Mouse (Mus musculus): ENCODE data around the gene Dnah2. TPM values are rescaled to one million over a fixed set of nuclear protein-coding genes. Genes with fewer than 3 reads are reported as not detected.

Gene Dnah2
- polyA plus RNA-seq, 1 experiment from 2014 or later, result 2.7 TPM

DNA sequence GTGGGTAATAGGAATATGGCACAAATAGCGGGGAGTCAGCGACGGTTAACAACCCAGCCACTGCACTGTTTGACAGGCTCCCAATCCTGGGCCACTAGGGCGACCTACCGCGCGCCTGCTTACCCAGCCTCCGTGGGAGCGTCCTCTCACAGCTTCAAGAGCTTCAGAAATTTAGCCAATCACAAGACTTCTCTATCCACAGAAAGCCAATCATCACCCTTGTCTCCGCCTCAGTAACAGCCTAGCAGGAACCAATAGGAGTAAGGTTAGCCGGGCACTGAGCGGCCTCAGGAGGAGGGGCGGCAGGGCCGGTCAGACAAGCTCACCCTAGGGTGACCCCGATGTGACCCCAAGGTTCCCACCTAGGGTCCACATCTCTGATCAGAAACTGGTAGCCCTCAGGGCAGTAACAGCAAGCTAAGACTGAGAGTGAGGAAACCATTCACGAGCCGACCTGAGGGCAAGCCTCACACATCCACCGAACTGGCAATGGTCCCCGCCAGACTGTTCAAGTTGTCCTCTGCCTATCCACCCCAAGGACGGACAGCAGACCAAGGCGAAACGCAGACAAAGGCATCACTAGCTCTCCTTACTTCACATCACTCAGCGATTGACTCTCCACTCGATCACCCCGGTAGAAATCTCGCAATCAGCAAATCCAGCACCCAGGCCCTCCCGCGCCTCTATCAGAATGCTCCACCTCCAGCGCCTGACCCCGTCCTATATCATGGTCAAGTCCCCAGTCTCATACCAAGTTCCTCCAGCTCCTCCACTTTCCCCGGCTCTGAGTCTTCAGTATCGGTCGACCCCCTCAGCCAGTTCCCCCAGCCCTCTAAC lies 140.2 kb downstream of the Dnah2 start:
- no peaks in the 10 kb centered on the region for H3K9me3 ChIP-seq (replicated peaks; ENCODE audit: control insufficient read depth, low read length)
- peaks cover 63% of the 10 kb centered on the region for H3K36me3 ChIP-seq (ENCODE audit: control insufficient read depth, insufficient read depth, low read length)
- no peaks in the 10 kb centered on the region for H3K27me3 ChIP-seq (replicated peaks; ENCODE audit: control insufficient read depth, insufficient read depth, low read length)
- peak; percentile 96 for DNase-seq (ENCODE audit: low spot score)
- H3K4me2 ChIP-seq (ENCODE audit: low read length), result peak overlapping the region; percentile 99
- peak; percentile 71 for ATAC-seq
- peaks cover 26% of the 10 kb centered on the region for H3K4me1 ChIP-seq (ENCODE audit: control insufficient read depth, insufficient read depth, low read length)
- peak overlapping the region; percentile 92 for H3K9ac ChIP-seq (ENCODE audit: low read length)
- H3K4me3 ChIP-seq (ENCODE audit: low read depth, low read length), result peak overlapping the region; percentile 77
- WGBS, result under 1% methylated on average over 33 of the region's 33 CpGs
- peak overlapping the region; percentile 99 for H3K27ac ChIP-seq (ENCODE audit: low read depth, low read length)

DNA sequence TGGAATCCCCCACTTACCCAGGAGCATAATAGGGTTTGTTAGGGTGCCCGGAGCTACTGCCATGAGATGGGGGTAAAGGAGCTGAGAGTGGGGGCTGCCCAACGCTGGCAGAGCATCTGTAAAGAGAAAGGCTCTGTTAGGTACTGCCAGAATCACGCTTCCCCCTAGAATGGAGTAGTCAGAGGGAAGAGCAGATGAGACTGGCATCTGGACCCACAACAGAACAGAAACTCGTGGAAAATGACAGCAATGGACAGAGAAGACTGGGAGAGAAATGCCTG lies 141.2 kb downstream of the Dnah2 start:
- Histone ChIP-seq H3K9ac (ENCODE audit: low read length) (no peak overlapping the region), H3K4me3 (ENCODE audit: low read depth, low read length) (no peak overlapping the region), H3K36me3 (ENCODE audit: control insufficient read depth, insufficient read depth, low read length) (peaks cover 66% of the 10 kb centered on the region), H3K4me2 (ENCODE audit: low read length) (peak overlapping the region; percentile 99), H3K27ac (ENCODE audit: low read depth, low read length) (no peak overlapping the region), H3K27me3 (replicated peaks; ENCODE audit: control insufficient read depth, insufficient read depth, low read length) (no peaks in the 10 kb centered on the region), H3K4me1 (ENCODE audit: control insufficient read depth, insufficient read depth, low read length) (peaks cover 15% of the 10 kb centered on the region), H3K9me3 (replicated peaks; ENCODE audit: control insufficient read depth, low read length) (no peaks in the 10 kb centered on the region)
- DNase-seq (ENCODE audit: low spot score), result no peak
- ATAC-seq, result no peak
- 89% methylated on average over 4 of the region's 4 CpGs for WGBS

DNA sequence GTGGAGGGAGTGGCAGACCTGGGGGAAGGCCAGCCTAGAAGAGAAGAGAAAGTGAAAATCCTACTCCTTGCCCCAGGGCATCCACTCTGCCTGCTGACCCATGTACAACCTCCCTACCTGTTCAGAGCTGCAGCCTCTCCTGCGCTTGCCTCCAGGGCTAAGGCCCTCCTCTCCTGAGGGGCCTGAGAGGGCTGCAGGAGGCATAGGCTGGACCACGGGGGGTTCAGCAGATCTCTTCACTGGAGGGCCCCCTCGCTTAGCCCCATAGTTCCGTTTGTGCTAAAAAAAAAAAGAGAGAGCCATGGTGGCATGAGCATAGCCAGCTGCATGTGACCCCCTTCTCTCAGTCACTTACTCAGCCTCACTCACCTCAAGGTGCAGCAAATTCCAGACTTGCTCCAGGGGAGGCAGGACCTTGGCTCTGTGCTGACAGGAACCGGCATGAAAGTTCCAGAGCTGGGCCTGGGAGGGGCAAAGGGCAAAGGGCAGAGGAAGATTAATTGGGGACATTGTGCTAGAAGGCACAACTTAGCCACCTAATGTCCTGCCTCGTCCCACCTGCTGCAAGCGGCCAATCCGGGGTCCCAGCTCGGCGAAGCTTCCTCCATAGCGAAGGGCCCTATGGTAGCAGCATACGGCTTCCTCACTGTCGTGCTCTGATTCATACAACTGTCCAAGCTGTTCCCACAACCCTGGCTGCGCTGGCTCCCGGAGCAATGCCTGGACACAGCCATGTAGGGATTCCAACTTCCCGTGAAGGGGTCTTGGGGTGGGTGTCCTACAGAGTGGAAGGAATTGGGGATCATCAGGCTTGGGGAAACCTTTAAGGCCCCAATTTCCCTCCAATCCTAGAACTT lies 141.8 kb downstream of the Dnah2 start:
- Histone ChIP-seq H3K4me1 (ENCODE audit: control insufficient read depth, insufficient read depth, low read length) (peaks cover 9% of the 10 kb centered on the region), H3K9ac (ENCODE audit: low read length) (no peak overlapping the region), H3K4me2 (ENCODE audit: low read length) (no peak overlapping the region), H3K36me3 (ENCODE audit: control insufficient read depth, insufficient read depth, low read length) (peaks cover 66% of the 10 kb centered on the region), H3K4me3 (ENCODE audit: low read depth, low read length) (no peak overlapping the region), H3K27me3 (replicated peaks; ENCODE audit: control insufficient read depth, insufficient read depth, low read length) (no peaks in the 10 kb centered on the region), H3K27ac (ENCODE audit: low read depth, low read length) (no peak overlapping the region), H3K9me3 (replicated peaks; ENCODE audit: control insufficient read depth, low read length) (no peaks in the 10 kb centered on the region)
- DNase-seq (ENCODE audit: low spot score) (no peak), ATAC-seq (no peak)
- 87% methylated on average over 16 of the region's 16 CpGs for WGBS

DNA sequence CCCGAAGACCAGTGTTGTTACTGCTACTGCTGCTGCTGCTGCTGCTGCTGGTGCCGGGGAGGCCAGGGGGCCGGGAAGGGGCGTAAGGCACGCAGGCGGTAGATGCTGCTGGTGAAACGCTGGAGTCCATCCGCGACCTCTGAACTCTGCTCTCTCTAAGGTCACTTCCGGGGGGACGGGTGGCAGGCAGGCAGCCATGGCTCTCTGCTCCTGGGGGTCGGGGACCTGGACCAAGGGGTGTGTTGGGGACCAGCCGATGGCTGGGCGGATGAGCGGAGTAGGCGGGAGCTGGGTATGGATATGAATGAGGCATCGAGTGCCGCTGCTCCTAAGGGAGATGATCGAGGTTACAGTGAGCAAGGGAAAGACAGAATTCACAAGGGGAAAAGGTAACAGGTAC lies 142.6 kb downstream of the Dnah2 start:
- no peak for DNase-seq (ENCODE audit: low spot score)
- H3K27me3 ChIP-seq (replicated peaks; ENCODE audit: control insufficient read depth, insufficient read depth, low read length), result no peaks in the 10 kb centered on the region
- no peak overlapping the region for H3K4me2 ChIP-seq (ENCODE audit: low read length)
- no peak overlapping the region for H3K9ac ChIP-seq (ENCODE audit: low read length)
- H3K9me3 ChIP-seq (replicated peaks; ENCODE audit: control insufficient read depth, low read length), result no peaks in the 10 kb centered on the region
- H3K4me3 ChIP-seq (ENCODE audit: low read depth, low read length), result no peak overlapping the region
- H3K4me1 ChIP-seq (ENCODE audit: control insufficient read depth, insufficient read depth, low read length), result peaks cover 6% of the 10 kb centered on the region; the same call in 1 of the 2 replicates
- H3K27ac ChIP-seq (ENCODE audit: low read depth, low read length), result no peak overlapping the region
- no peak for ATAC-seq
- 93% methylated on average over 19 of the region's 19 CpGs for WGBS
- H3K36me3 ChIP-seq (ENCODE audit: control insufficient read depth, insufficient read depth, low read length), result peaks cover 70% of the 10 kb centered on the region

DNA sequence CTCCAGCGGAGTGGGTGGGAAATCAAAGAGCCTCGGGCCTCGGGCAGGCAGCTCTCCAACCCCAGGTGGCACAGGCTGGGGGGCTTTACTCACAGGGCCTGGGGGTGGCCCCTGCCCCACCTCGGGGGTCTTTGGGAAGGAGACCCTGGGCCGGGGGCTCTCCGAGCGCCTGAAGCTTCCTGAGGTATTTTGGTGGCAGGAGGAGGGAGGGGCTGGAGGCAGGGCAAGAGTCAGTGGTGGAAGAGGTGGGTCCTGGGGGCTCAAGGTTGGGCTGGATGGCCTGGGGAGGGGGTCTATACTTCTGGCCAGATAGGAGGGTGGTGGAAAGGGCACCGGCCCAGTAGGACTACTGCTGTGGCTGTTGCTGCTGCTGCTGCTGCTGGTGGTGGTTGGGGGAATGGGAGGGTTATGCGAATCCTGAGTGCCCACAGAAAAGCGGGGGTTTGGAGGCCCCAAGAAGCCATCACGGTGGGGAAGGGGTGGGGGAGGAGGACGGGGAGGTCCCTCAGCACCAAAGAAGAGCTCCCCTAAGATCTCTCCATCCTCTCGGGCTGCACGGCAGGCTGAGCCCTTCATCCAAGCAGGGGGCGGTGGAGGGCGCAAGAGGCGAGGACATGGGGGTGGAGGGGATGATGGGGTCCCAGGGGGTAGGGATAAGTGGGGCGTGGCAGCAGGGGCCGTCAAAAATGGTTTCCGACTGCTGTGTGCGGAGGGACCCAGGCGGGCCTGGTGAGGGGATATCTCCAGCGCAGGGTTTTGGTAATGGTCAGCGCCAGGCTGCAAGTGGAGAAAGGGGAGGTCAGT lies 143.3 kb downstream of the Dnah2 start:
- Histone ChIP-seq H3K9ac (ENCODE audit: low read length) (no peak overlapping the region), H3K4me2 (ENCODE audit: low read length) (no peak overlapping the region), H3K27ac (ENCODE audit: low read depth, low read length) (no peak overlapping the region), H3K4me1 (ENCODE audit: control insufficient read depth, insufficient read depth, low read length) (peaks cover 6% of the 10 kb centered on the region; the same call in 1 of the 2 replicates), H3K9me3 (replicated peaks; ENCODE audit: control insufficient read depth, low read length) (no peaks in the 10 kb centered on the region), H3K36me3 (ENCODE audit: control insufficient read depth, insufficient read depth, low read length) (peaks cover 76% of the 10 kb centered on the region), H3K27me3 (replicated peaks; ENCODE audit: control insufficient read depth, insufficient read depth, low read length) (0 out of 2 replicates have a peak, but pooled peaks cover 1% of the 10 kb centered on the region), H3K4me3 (ENCODE audit: low read depth, low read length) (no peak overlapping the region)
- ATAC-seq (no peak), DNase-seq (ENCODE audit: low spot score) (no peak)
- WGBS, result 93% methylated on average over 23 of the region's 24 CpGs

DNA sequence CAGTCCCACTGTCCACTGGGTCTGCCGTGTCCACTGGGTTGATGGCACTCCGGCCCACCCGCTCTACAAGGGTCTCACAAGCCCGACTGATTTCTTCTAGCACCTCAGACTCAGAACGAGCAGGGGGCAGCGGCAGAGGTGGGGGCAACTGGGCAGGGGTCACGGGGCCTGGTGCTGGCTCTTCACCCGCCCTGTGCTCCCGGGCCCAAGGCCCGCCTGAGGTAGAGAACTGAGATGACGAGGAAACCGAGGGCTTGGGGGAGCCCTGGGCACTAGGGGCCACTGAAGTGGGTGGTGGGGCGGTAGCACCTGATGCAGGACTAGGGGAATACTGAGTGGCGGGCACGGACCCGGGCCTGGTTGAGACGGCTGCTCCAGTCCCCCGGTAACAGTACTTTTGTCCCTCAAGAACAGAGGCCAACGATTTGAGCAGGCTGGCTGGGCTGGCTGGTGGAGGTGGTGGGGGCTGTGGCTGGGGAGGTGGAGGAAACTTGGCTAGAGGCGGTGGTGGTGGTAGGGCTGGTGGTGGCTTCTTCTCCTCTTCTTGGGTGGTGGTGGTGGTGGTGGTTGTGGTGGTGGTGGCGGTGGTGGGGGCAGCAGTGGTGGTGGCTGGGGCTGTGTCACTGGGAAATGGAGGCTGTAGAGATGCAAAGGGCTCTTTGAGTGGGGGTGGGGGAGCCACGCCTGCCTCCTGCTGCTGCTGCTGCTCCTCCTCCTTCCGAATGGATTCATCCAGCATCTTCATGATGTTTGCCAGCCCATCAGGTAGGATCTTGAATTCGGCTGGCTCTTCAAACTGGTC lies 144.1 kb downstream of the Dnah2 start:
- H3K36me3 ChIP-seq (ENCODE audit: control insufficient read depth, insufficient read depth, low read length), result peaks cover 84% of the 10 kb centered on the region
- peaks cover 6% of the 10 kb centered on the region; the same call in 1 of the 2 replicates for H3K4me1 ChIP-seq (ENCODE audit: control insufficient read depth, insufficient read depth, low read length)
- no peak overlapping the region for H3K9ac ChIP-seq (ENCODE audit: low read length)
- H3K27me3 ChIP-seq (replicated peaks; ENCODE audit: control insufficient read depth, insufficient read depth, low read length), result 0 out of 2 replicates have a peak, but pooled peaks cover 4% of the 10 kb centered on the region
- H3K9me3 ChIP-seq (replicated peaks; ENCODE audit: control insufficient read depth, low read length), result no peaks in the 10 kb centered on the region
- no peak overlapping the region for H3K4me2 ChIP-seq (ENCODE audit: low read length)
- H3K4me3 ChIP-seq (ENCODE audit: low read depth, low read length), result no peak overlapping the region
- no peak for DNase-seq (ENCODE audit: low spot score)
- WGBS, result 91% methylated on average over 21 of the region's 24 CpGs
- no peak overlapping the region for H3K27ac ChIP-seq (ENCODE audit: low read depth, low read length)
- ATAC-seq, result no peak

DNA sequence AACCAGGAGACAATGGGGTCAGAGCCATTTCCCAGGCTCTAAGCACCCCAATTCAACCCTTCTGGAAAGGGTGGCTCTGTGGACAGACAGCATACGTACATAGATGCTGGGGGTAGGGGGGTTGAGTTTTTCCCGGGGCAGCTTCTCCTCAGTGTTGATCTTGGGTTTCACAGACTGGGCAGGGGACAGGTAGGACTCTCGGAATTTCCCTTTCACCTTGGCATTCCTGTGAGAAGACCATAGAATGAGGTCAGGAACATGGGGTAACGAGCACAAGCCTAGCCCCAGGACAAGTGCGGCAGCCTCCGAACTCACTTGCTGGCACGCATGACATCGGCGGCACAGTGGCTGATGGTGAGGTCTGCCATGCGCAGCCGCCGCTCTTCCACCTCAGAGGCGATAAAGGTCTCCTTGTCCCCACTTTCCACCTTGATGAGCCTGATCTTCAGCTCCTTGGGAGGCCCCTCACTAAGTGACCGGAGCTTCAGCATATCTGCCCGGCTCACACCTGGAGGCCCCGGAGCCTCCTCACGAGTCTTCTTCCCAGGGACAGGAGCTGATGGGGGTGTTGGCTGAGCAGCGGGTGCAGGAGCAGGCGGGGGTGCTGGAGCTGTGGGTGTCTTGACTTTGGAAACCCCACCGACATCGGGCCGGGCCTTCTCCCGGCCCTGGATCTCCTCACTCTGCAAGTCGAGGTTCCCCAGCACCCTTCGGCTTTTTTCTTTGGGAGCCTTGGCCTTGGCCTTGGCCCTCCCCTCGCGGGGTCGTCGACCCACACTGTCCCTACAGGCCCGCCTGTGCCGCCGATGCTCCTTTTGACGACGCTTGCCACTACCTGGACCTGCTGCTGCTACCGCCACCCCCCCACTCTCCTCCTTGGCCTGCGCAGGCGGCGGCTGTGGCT lies 145.0 kb downstream of the Dnah2 start:
- ATAC-seq (no peak), DNase-seq (ENCODE audit: low spot score) (no peak)
- Histone ChIP-seq H3K9ac (ENCODE audit: low read length) (no peak overlapping the region), H3K9me3 (replicated peaks; ENCODE audit: control insufficient read depth, low read length) (no peaks in the 10 kb centered on the region), H3K27ac (ENCODE audit: low read depth, low read length) (no peak overlapping the region), H3K27me3 (replicated peaks; ENCODE audit: control insufficient read depth, insufficient read depth, low read length) (0 out of 2 replicates have a peak, but pooled peaks cover 4% of the 10 kb centered on the region), H3K36me3 (ENCODE audit: control insufficient read depth, insufficient read depth, low read length) (peaks cover 92% of the 10 kb centered on the region), H3K4me1 (ENCODE audit: control insufficient read depth, insufficient read depth, low read length) (peaks cover 6% of the 10 kb centered on the region; the same call in 1 of the 2 replicates), H3K4me2 (ENCODE audit: low read length) (no peak overlapping the region), H3K4me3 (ENCODE audit: low read depth, low read length) (no peak overlapping the region)
- 89% methylated on average over 38 of the region's 38 CpGs for WGBS
